Mouse (Mus musculus) T-cell, adult 66 days (primary cell): ENCODE measurements around the gene Ddit4l. TPM values are rescaled to one million over a fixed set of nuclear protein-coding genes. Genes with fewer than 3 reads are reported as not detected.

Source experiments
- total RNA-seq, 2 experiments: library from RNA; stranded (reverse); gene quantifications; 3 replicates in 1 of 2; 4 replicates in 1 of 2; pipeline ENCODE4 v1.2.4; 2023

Ddit4l gene
- not detected for total RNA-seq

DNA sequence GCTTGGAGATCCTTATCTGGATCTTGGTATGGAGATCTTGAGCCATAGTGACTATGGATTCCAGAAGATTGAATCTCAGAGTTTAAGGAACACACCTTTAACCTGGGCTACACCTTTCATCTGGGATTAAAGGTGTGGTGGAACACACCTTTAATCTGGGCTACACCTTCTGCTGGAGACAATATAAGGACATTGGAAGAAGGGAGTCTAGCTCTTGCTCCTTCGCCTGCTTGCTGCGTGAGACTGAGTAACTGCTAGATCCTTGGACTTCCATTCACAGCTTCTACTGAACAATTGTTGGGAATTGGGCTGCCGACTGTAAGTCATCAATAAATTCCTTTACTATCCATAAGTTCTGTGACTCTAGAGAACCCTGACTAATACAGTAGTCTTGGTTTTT is at the start of gene Ddit4l:
Gene Ddit4l, plus strand, starts transcription at position 301 of the 400 bp plus-strand sequence.

DNA sequence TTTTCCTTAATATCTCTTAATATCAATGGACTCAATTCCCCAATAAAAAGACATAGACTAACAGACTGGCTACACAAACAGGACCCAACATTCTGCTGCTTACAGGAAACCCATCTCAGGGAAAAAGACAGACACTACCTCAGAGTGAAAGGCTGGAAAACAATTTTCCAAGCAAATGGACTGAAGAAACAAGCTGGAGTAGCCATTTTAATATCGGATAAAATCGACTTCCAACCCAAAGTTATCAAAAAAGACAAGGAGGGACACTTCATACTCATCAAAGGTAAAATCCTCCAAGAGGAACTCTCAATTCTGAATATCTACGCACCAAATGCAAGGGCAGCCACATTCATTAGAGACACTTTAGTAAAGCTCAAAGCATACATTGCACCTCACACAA is 49.8 kb downstream of the Ddit4l start, which contains the start of gene Gm21962:
Gene Gm21962, plus strand, starts transcription at position 301 of the 400 bp plus-strand sequence.

Other genes with a start within 250 kb of the Ddit4l start
- not detected for gene Gm21962, start 49.9 kb downstream of the Ddit4l start, total RNA-seq
- gene H2afz, start 242.9 kb downstream of the Ddit4l start, total RNA-seq = 100 to 1,000 TPM; 181 to 189 TPM
- gene Dnajb14, start 246.1 kb downstream of the Ddit4l start, total RNA-seq = 1 to 10 TPM; 6.8 to 7.6 TPM